8 mouse cellular contexts compared by ENCODE assay signal in the genomic region with DNA sequence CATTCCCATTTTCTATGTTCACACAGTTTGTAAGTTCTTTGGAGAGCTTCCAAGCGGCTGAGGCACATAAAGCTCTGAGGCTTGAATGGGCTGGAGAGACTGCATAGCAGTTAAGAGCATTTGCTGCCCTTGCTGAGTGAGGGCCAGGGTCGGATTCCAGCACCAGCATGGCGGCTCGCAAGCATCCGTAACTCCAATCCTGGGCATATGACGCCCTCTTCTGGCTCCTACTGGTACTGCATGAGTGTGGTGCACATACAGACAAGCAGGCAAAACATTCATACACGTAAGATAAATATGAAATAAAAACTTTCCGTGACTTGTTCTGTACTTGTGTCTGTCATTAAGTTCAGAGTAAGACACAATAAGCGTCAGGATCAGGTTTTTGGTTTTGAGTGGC. TPM values are rescaled to one million over a fixed set of nuclear protein-coding genes. Genes with fewer than 3 reads are reported as not detected.
DNase-seq lines count a peak whose midpoint lies in the region; ATAC-seq and TF ChIP-seq lines count a peak whose summit lies in the region.

No protein-coding gene starts in this region.

- 59% methylated on average over 9 of the region's 9 CpGs for WGBS in neural tube, embryonic 15.5 days
- WGBS in limb, embryonic 12.5 days, result 57% methylated on average over 9 of the region's 9 CpGs
- 70% methylated on average over 9 of the region's 9 CpGs for WGBS in small intestine, adult 2 months

- H3K27me3 ChIP-seq in neural tube, embryonic 15.5 days (replicated peaks), result no peaks in the 10 kb centered on the region
- H3K27me3 ChIP-seq in limb, embryonic 12.5 days, result no peaks in the 10 kb centered on the region
- H3K27me3 ChIP-seq in small intestine, adult 2 months (ENCODE audit: control insufficient read depth, insufficient read depth, low read length), result no peaks in the 10 kb centered on the region

- no peak for TF ChIP-seq POLR2A in small intestine, adult 2 months (IDR thresholded peaks at IDR 0.05; ENCODE audit: low read depth, low read length)

- H3K4me2 ChIP-seq in neural tube, embryonic 15.5 days, result no peak overlapping the region
- no peak overlapping the region for H3K4me2 ChIP-seq in limb, embryonic 12.5 days

- H3K9ac ChIP-seq in neural tube, embryonic 15.5 days (replicated peaks), result no peak overlapping the region
- H3K9ac ChIP-seq in limb, embryonic 12.5 days (replicated peaks), result no peak overlapping the region

- peak; percentile 45 for DNase-seq in neural tube, embryonic 10.5 days (ENCODE audit: extremely low spot score, low spot score)
- peak; percentile 47 for DNase-seq in adrenal gland, adult 8-10 months
- DNase-seq in spleen, adult 12 weeks (ENCODE audit: low spot score), result no peak
- no peak for DNase-seq in urinary bladder, adult 2 months (ENCODE audit: low spot score)

- H3K4me1 ChIP-seq in neural tube, embryonic 15.5 days, result no peaks in the 10 kb centered on the region
- H3K4me1 ChIP-seq in limb, embryonic 12.5 days (replicated peaks), result peaks cover 17% of the 10 kb centered on the region
- peaks cover 5% of the 10 kb centered on the region; the same call in 1 of the 2 replicates for H3K4me1 ChIP-seq in small intestine, adult 2 months (ENCODE audit: control insufficient read depth, insufficient read depth, insufficient read length, low read length)

- no peak for ATAC-seq in neural tube, embryonic 15.5 days (ENCODE audit: low FRiP score)
- ATAC-seq in granulocyte monocyte progenitor cell, adult 5-6 weeks (replicated peaks; ENCODE audit: poor library complexity, severe bottlenecking), result 0 out of 2 replicates have a peak, but pooled peaks have one; percentile 35
- ATAC-seq in limb, embryonic 12.5 days (ENCODE audit: insufficient number of reproducible peaks, insufficient read depth, low FRiP score, low TSS enrichment, low read depth), result no peak

- no peaks in the 10 kb centered on the region for H3K36me3 ChIP-seq in neural tube, embryonic 15.5 days
- H3K36me3 ChIP-seq in limb, embryonic 12.5 days, result no peaks in the 10 kb centered on the region
- H3K36me3 ChIP-seq in small intestine, adult 2 months (ENCODE audit: control insufficient read depth, insufficient read depth, low read length), result no peaks in the 10 kb centered on the region

- TF ChIP-seq CTCF in small intestine, adult 2 months (IDR thresholded peaks at IDR 0.05; ENCODE audit: extremely low read depth, insufficient read length, insufficient replicate concordance, low read depth, low read length), result peak; percentile 55; the same call in 1 of the 2 replicates

- no peak overlapping the region for H3K4me3 ChIP-seq in neural tube, embryonic 15.5 days (replicated peaks)
- no peak overlapping the region for H3K4me3 ChIP-seq in limb, embryonic 12.5 days (replicated peaks)
- H3K4me3 ChIP-seq in small intestine, adult 2 months (ENCODE audit: low read depth, low read length), result no peak overlapping the region

- H3K27ac ChIP-seq in neural tube, embryonic 15.5 days (replicated peaks), result no peak overlapping the region
- peak overlapping the region; percentile 68; the same call in 1 of the 2 replicates for H3K27ac ChIP-seq in limb, embryonic 12.5 days
- H3K27ac ChIP-seq in small intestine, adult 2 months (ENCODE audit: insufficient read depth, low read depth, low read length), result no peak overlapping the region

- H3K9me3 ChIP-seq in neural tube, embryonic 15.5 days (replicated peaks), result no peaks in the 10 kb centered on the region
- H3K9me3 ChIP-seq in limb, embryonic 12.5 days, result no peaks in the 10 kb centered on the region; the same call in 1 of the 2 replicates

RNA-seq across cellular contexts. Expression of gene Tnfsfm13, which starts 19.6 kb away (rescaled TPM):
- polyA plus RNA-seq in neural tube, embryonic 15.5 days (2015; fragmentation: Nextera tagmentation; extraction: Ambion mirVana), result 1.8 and 2.3 TPM in 2 replicates
- 1 to 10 TPM; 3.4 to 8.4 (median 7.9) TPM for total RNA-seq in adrenal gland, adult 8-10 months (2022)
- 4.9 and 6.6 TPM in 2 replicates for total RNA-seq in granulocyte monocyte progenitor cell, adult 5-6 weeks (2014; fragmentation: Nextera tagmentation)
- 3.6 and 6.1 TPM in 2 replicates for total RNA-seq in granulocyte monocyte progenitor cell, adult 5-6 weeks (2017)
- 1.7 TPM in 2 replicates for polyA plus RNA-seq in limb, embryonic 12.5 days (2016; fragmentation: Nextera tagmentation; extraction: Ambion mirVana)
- 1.8 and 2.3 TPM in 2 replicates for polyA plus RNA-seq in small intestine, adult 2 months (2012; rRNA removed)
- polyA plus RNA-seq in urinary bladder, adult 2 months (2012; rRNA removed), result 10.0 and 10.3 TPM in 2 replicates

RNA-seq across cellular contexts. Expression of gene Tnfsf12, which starts 19.8 kb away (rescaled TPM):
- polyA plus RNA-seq in neural tube, embryonic 15.5 days (2015; fragmentation: Nextera tagmentation; extraction: Ambion mirVana), result 4.1 and 5.3 TPM in 2 replicates
- 10 to 100 TPM; 24.1 to 47.6 (median 36.3) TPM for total RNA-seq in adrenal gland, adult 8-10 months (2022)
- total RNA-seq in granulocyte monocyte progenitor cell, adult 5-6 weeks (2014; fragmentation: Nextera tagmentation), result 2.1 and 6.1 TPM in 2 replicates
- total RNA-seq in granulocyte monocyte progenitor cell, adult 5-6 weeks (2017), result 0.46 and 1.6 TPM in 2 replicates
- polyA plus RNA-seq in limb, embryonic 12.5 days (2016; fragmentation: Nextera tagmentation; extraction: Ambion mirVana), result 2.2 and 3.7 TPM in 2 replicates
- 11.9 and 13.7 TPM in 2 replicates for polyA plus RNA-seq in small intestine, adult 2 months (2012; rRNA removed)
- polyA plus RNA-seq in urinary bladder, adult 2 months (2012; rRNA removed), result 85.4 and 87.0 TPM in 2 replicates

RNA-seq across cellular contexts. Expression of gene Tnfsf13, which starts 29.9 kb away (rescaled TPM):
- 0.19 and 0.43 TPM in 2 replicates for polyA plus RNA-seq in neural tube, embryonic 15.5 days (2015; fragmentation: Nextera tagmentation; extraction: Ambion mirVana)
- 1 to 10 TPM; 2.5 to 7.3 (median 4.5) TPM for total RNA-seq in adrenal gland, adult 8-10 months (2022)
- 5.4 and 27.7 TPM in 2 replicates for total RNA-seq in granulocyte monocyte progenitor cell, adult 5-6 weeks (2014; fragmentation: Nextera tagmentation)
- total RNA-seq in granulocyte monocyte progenitor cell, adult 5-6 weeks (2017), result 38.0 and 41.8 TPM in 2 replicates
- 0.58 and 1.0 TPM in 2 replicates for polyA plus RNA-seq in limb, embryonic 12.5 days (2016; fragmentation: Nextera tagmentation; extraction: Ambion mirVana)
- polyA plus RNA-seq in small intestine, adult 2 months (2012; rRNA removed), result 6.9 and 11.6 TPM in 2 replicates
- 5.1 and 6.8 TPM in 2 replicates for polyA plus RNA-seq in urinary bladder, adult 2 months (2012; rRNA removed)

RNA-seq across cellular contexts. Expression of gene Senp3, which starts 33.6 kb away (rescaled TPM):
- polyA plus RNA-seq in neural tube, embryonic 15.5 days (2015; fragmentation: Nextera tagmentation; extraction: Ambion mirVana), result 90.8 and 109 TPM in 2 replicates
- 10 to 100 TPM; 72.5 to 92.1 (median 85.0) TPM for total RNA-seq in adrenal gland, adult 8-10 months (2022)
- 99.4 and 106 TPM in 2 replicates for total RNA-seq in granulocyte monocyte progenitor cell, adult 5-6 weeks (2014; fragmentation: Nextera tagmentation)
- total RNA-seq in granulocyte monocyte progenitor cell, adult 5-6 weeks (2017), result 95.6 and 98.9 TPM in 2 replicates
- 132 and 140 TPM in 2 replicates for polyA plus RNA-seq in limb, embryonic 12.5 days (2016; fragmentation: Nextera tagmentation; extraction: Ambion mirVana)
- polyA plus RNA-seq in small intestine, adult 2 months (2012; rRNA removed), result 15.4 and 24.6 TPM in 2 replicates
- polyA plus RNA-seq in urinary bladder, adult 2 months (2012; rRNA removed), result 83.4 and 108 TPM in 2 replicates

RNA-seq across cellular contexts. Expression of gene Polr2a, which starts 43.0 kb away (rescaled TPM):
- polyA plus RNA-seq in neural tube, embryonic 15.5 days (2015; fragmentation: Nextera tagmentation; extraction: Ambion mirVana), result 13.2 and 18.7 TPM in 2 replicates
- 100 to 1,000 TPM in 2 of 4 experiments, 10 to 100 TPM in 2; 85.2 to 125 (median 101) TPM for total RNA-seq in adrenal gland, adult 8-10 months (2022)
- total RNA-seq in granulocyte monocyte progenitor cell, adult 5-6 weeks (2014; fragmentation: Nextera tagmentation), result 153 and 165 TPM in 2 replicates
- total RNA-seq in granulocyte monocyte progenitor cell, adult 5-6 weeks (2017), result 30.2 and 38.5 TPM in 2 replicates
- polyA plus RNA-seq in limb, embryonic 12.5 days (2016; fragmentation: Nextera tagmentation; extraction: Ambion mirVana), result 27.2 and 38.1 TPM in 2 replicates
- 22.5 and 62.3 TPM in 2 replicates for polyA plus RNA-seq in small intestine, adult 2 months (2012; rRNA removed)
- 9.4 and 24.4 TPM in 2 replicates for polyA plus RNA-seq in urinary bladder, adult 2 months (2012; rRNA removed)

Comparison
In these comparisons a context has a peak if more than half of its experiments do, and no peak if none do; other contexts are left out.
1. DNase-seq: peak in neural tube, embryonic 10.5 days (single experiment) and adrenal gland, adult 8-10 months (single experiment); none in spleen, adult 12 weeks (single experiment) and urinary bladder, adult 2 months (single experiment).